Comparison of ENCODE assay signal across 19 mouse cellular contexts in genomic region chr11:70504970-70505369, GRCm38 (mm10). TPM values are rescaled to one million over a fixed set of nuclear protein-coding genes. Genes with fewer than 3 reads are reported as not detected.
DNase-seq lines count a peak whose midpoint lies in the region; ATAC-seq and TF ChIP-seq lines count a peak whose summit lies in the region.
"Had no signal": no experiment of that assay in that cellular context is flagged by ENCODE, and none has a peak within 500 bp of the region (broad histone marks: within the 10 kb centered on the region; RNA-seq: fewer than 3 reads in every experiment).

Tm4sf5 (plus strand) TSS chr11:70505244.

- H3K27me3 ChIP-seq in heart, embryonic 14.5 days (ENCODE audit: control insufficient read depth, insufficient read depth, low read length) = peaks cover 4% of the 10 kb centered on the region; the same call in 1 of the 2 replicates
- H3K27me3 ChIP-seq in E14TG2a.4 (ENCODE audit: insufficient read depth, low read length) = peaks cover 8% of the 10 kb centered on the region
- no peaks in the 10 kb centered on the region for H3K27me3 ChIP-seq in intestine, embryonic 15.5 days (replicated peaks)
- H3K27me3 ChIP-seq in small intestine, adult 2 months (ENCODE audit: control insufficient read depth, insufficient read depth, low read length) = no peaks in the 10 kb centered on the region

- no peak for ATAC-seq in heart, embryonic 14.5 days (ENCODE audit: insufficient number of reproducible peaks, insufficient read depth, low FRiP score, low read depth)
- peak; percentile 90 for ATAC-seq in intestine, embryonic 15.5 days
- no peak for ATAC-seq in erythroid progenitor cell, adult 5-6 weeks (replicated peaks; ENCODE audit: low FRiP score, poor library complexity, severe bottlenecking)
- ATAC-seq: forebrain, embryonic 14.5 days had no signal

- TF ChIP-seq CTCF in E14TG2a.4 (conservative IDR thresholded peaks at IDR 0.05; ENCODE audit: low read length) = no peak
- no peak for TF ChIP-seq CTCF in small intestine, adult 2 months (IDR thresholded peaks at IDR 0.05; ENCODE audit: extremely low read depth, insufficient read length, insufficient replicate concordance, low read depth, low read length)

- no peaks in the 10 kb centered on the region for H3K4me1 ChIP-seq in heart, embryonic 14.5 days (ENCODE audit: control insufficient read depth in 2 of 2, insufficient read depth in 2 of 2, low read length in 2 of 2)
- peaks cover 33% of the 10 kb centered on the region for H3K4me1 ChIP-seq in E14TG2a.4 (replicated peaks; ENCODE audit: low read depth, low read length)
- peaks cover 5% of the 10 kb centered on the region; the same call in 1 of the 2 replicates for H3K4me1 ChIP-seq in intestine, embryonic 15.5 days (replicated peaks)
- peaks cover 27% of the 10 kb centered on the region for H3K4me1 ChIP-seq in small intestine, adult 2 months (ENCODE audit: control insufficient read depth, insufficient read depth, insufficient read length, low read length)

- H3K27ac ChIP-seq in heart, embryonic 14.5 days (replicated peaks in 1 of 2; ENCODE audit: control insufficient read depth in 1 of 2, insufficient read depth in 1 of 2, low read depth in 2 of 2, low read length in 2 of 2) = no peak within 1 kb of the TSS
- peak within 1 kb of the TSS; percentile 85 for H3K27ac ChIP-seq in intestine, embryonic 15.5 days
- peak within 1 kb of the TSS; percentile 94 for H3K27ac ChIP-seq in small intestine, adult 2 months (ENCODE audit: insufficient read depth, low read depth, low read length)
- H3K27ac ChIP-seq: limb, embryonic 12.5 days; midbrain, embryonic 12.5 days had no signal

- peak; percentile 70; the same call in 1 of the 2 replicates for TF ChIP-seq POLR2A in small intestine, adult 2 months (IDR thresholded peaks at IDR 0.05; ENCODE audit: low read depth, low read length)

- no peak within 1 kb of the TSS for H3K4me3 ChIP-seq in heart, embryonic 14.5 days (ENCODE audit: control insufficient read depth in 1 of 2, insufficient read depth in 1 of 2, low read depth in 1 of 2, low read length in 2 of 2)
- H3K4me3 ChIP-seq in E14TG2a.4 (replicated peaks; ENCODE audit: low read length) = peak within 1 kb of the TSS; percentile 59
- H3K4me3 ChIP-seq in intestine, embryonic 15.5 days (replicated peaks) = peak within 1 kb of the TSS; percentile 40
- peak within 1 kb of the TSS; percentile 75 for H3K4me3 ChIP-seq in small intestine, adult 2 months (ENCODE audit: low read depth, low read length)
- H3K4me3 ChIP-seq: limb, embryonic 12.5 days; midbrain, embryonic 12.5 days had no signal

- DNase-seq in heart, postnatal 25 days (ENCODE audit: low spot score) = no peak
- DNase-seq in frontal cortex, postnatal 25 days (ENCODE audit: low spot score in 2 of 2) = no peak
- DNase-seq in cerebellum, adult 11 months = no peak
- DNase-seq: cerebellum, postnatal 10 days; gastrocnemius, postnatal 36 days; kidney, postnatal 14 days; layer of hippocampus, adult 9-11 months; lung, adult 18-20 months; lung, postnatal 4 days; thymus, postnatal 14 days had no signal

- intact Hi-C loops in heart, postnatal 25 days (cut with DNase I) = no loop called here

- no peak within 1 kb of the TSS for H3K9ac ChIP-seq in heart, embryonic 14.5 days (ENCODE audit: low read length)
- H3K9ac ChIP-seq in intestine, embryonic 15.5 days = peak within 1 kb of the TSS; percentile 51
- H3K9ac ChIP-seq: limb, embryonic 12.5 days; midbrain, embryonic 12.5 days had no signal

- no peaks in the 10 kb centered on the region for H3K9me3 ChIP-seq in heart, embryonic 14.5 days (ENCODE audit: control insufficient read depth, low read length)
- no peaks in the 10 kb centered on the region for H3K9me3 ChIP-seq in E14TG2a.4 (ENCODE audit: low read length)
- H3K9me3 ChIP-seq in intestine, embryonic 15.5 days = no peaks in the 10 kb centered on the region
- H3K9me3 ChIP-seq: limb, embryonic 12.5 days; midbrain, embryonic 12.5 days had no signal

- H3K36me3 ChIP-seq in heart, embryonic 14.5 days (ENCODE audit: control insufficient read depth, insufficient read depth, low read length) = no peaks in the 10 kb centered on the region
- H3K36me3 ChIP-seq in E14TG2a.4 (ENCODE audit: insufficient read depth, low read length) = no peaks in the 10 kb centered on the region
- no peaks in the 10 kb centered on the region for H3K36me3 ChIP-seq in intestine, embryonic 15.5 days
- H3K36me3 ChIP-seq in small intestine, adult 2 months (ENCODE audit: control insufficient read depth, insufficient read depth, low read length) = peaks cover 9% of the 10 kb centered on the region
- H3K36me3 ChIP-seq: limb, embryonic 12.5 days; midbrain, embryonic 12.5 days had no signal

- H3K4me2 ChIP-seq in heart, embryonic 14.5 days (ENCODE audit: low read length) = no peak within 1 kb of the TSS
- H3K4me2 ChIP-seq in intestine, embryonic 15.5 days (replicated peaks) = peak within 1 kb of the TSS; percentile 50
- H3K4me2 ChIP-seq: limb, embryonic 12.5 days; midbrain, embryonic 12.5 days had no signal

- 44% methylated on average over 9 of the region's 9 CpGs for WGBS in heart, embryonic 14.5 days
- 49% methylated on average over 9 of the region's 9 CpGs for WGBS in intestine, embryonic 15.5 days
- 24% methylated on average over 9 of the region's 9 CpGs for WGBS in small intestine, adult 2 months

RNA-seq across cellular contexts. Expression of gene Tm4sf5, which starts in this region (rescaled TPM):
- 8.7 and 10.5 TPM in 2 replicates for polyA plus RNA-seq in heart, embryonic 14.5 days (2014; fragmentation: Nextera tagmentation; extraction: Ambion mirVana)
- 1 to 10 TPM in 1 of 2 experiments, under 1 TPM in 1; 0.78 to 1.7 TPM for total RNA-seq in heart, postnatal 25 days (2021)
- 179 and 192 TPM in 2 replicates for polyA plus RNA-seq in intestine, embryonic 15.5 days (2015; fragmentation: Nextera tagmentation; extraction: Ambion mirVana)
- 331 and 587 TPM in 2 replicates for polyA plus RNA-seq in small intestine, adult 2 months (2012; rRNA removed)
- total RNA-seq in erythroid progenitor cell, adult 5-6 weeks (2015; ENCODE audit: low replicate concordance) = not detected in 2 replicates
- total RNA-seq in erythroid progenitor cell, adult 5-6 weeks (2017; ENCODE audit: low replicate concordance) = not detected in 2 replicates
- total RNA-seq: gastrocnemius, postnatal 36 days; hematopoietic stem cell, adult 5-6 weeks had no signal

Comparison
In these comparisons a context has a peak if more than half of its experiments do, and no peak if none do; other contexts are left out.
1. RNA of gene Tm4sf5 (polyA plus RNA-seq): 331 to 587 TPM in small intestine, adult 2 months and 179 to 192 TPM in intestine, embryonic 15.5 days; 8.7 to 10.5 TPM in heart, embryonic 14.5 days; every median in the first group is over 10 times any median in the second.
2. H3K27ac ChIP-seq: peak in intestine, embryonic 15.5 days (single experiment) and small intestine, adult 2 months (single experiment); none in heart, embryonic 14.5 days (0 of 2).
3. H3K4me3 ChIP-seq: peak in E14TG2a.4 (single experiment), intestine, embryonic 15.5 days (single experiment) and small intestine, adult 2 months (single experiment); none in heart, embryonic 14.5 days (0 of 2).